9 mouse cellular contexts compared by ENCODE assay signal in the genomic region with DNA sequence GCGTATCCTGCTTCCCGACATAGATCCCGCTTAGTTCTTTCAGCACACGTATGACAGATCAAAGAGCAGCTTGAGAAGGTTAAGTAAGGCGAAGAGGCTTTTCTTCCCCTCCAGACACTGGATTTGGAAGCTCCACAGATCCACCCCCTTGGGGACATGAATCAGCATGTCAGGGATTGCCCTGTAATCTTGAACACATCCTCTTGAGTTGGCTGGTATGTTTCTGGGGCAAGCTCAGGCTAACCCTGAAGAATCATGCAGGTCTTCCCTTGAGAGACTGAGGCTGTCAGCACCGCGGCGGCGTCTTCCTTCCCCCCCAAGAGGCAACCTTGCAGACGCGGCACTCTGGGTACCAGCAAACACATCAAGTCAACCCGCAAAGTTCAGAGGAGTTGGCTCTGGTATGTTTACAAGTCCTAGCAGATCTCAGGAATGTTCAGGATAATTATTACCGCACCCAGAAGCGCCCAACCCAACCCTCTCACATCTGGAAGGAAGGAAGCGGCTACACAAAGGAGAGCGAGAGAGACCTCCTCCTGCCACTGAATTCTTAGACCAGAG. TPM values are rescaled to one million over a fixed set of nuclear protein-coding genes. Genes with fewer than 3 reads are reported as not detected.
DNase-seq lines count a peak whose midpoint lies in the region; ATAC-seq and TF ChIP-seq lines count a peak whose summit lies in the region.
"Had no signal": no experiment of that assay in that cellular context is flagged by ENCODE, and none has a peak within 500 bp of the region (broad histone marks: within the 10 kb centered on the region; RNA-seq: fewer than 3 reads in every experiment).

No protein-coding gene starts in this region.

- peaks cover 15% of the 10 kb centered on the region for H3K4me1 ChIP-seq in embryonic facial prominence, embryonic 15.5 days
- peaks cover 3% of the 10 kb centered on the region; the same call in 1 of the 2 replicates for H3K4me1 ChIP-seq in limb, embryonic 14.5 days (ENCODE audit: control insufficient read depth, insufficient read depth, low read length)
- peaks cover 27% of the 10 kb centered on the region for H3K4me1 ChIP-seq in neural tube, embryonic 15.5 days

- no peaks in the 10 kb centered on the region for H3K36me3 ChIP-seq in embryonic facial prominence, embryonic 15.5 days
- no peaks in the 10 kb centered on the region for H3K36me3 ChIP-seq in limb, embryonic 14.5 days (ENCODE audit: control insufficient read depth, insufficient read depth, low read length)
- H3K36me3 ChIP-seq in neural tube, embryonic 15.5 days, result no peaks in the 10 kb centered on the region

- H3K9me3 ChIP-seq in embryonic facial prominence, embryonic 15.5 days (replicated peaks), result no peaks in the 10 kb centered on the region
- no peaks in the 10 kb centered on the region for H3K9me3 ChIP-seq in limb, embryonic 14.5 days (ENCODE audit: control insufficient read depth, low read length)
- no peaks in the 10 kb centered on the region for H3K9me3 ChIP-seq in neural tube, embryonic 15.5 days (replicated peaks)

- ATAC-seq in embryonic facial prominence, embryonic 15.5 days (ENCODE audit: insufficient number of reproducible peaks, low FRiP score, low TSS enrichment, low read depth), result no peak
- no peak for ATAC-seq in limb, embryonic 14.5 days (ENCODE audit: low FRiP score, low read depth)
- ATAC-seq in neural tube, embryonic 15.5 days (ENCODE audit: low FRiP score), result no peak

- intact Hi-C loops in heart, postnatal 36 days (cut with DNase I), result loop anchor here (5.0 kb wide), 2 partner anchors 89 to 126 kb away; no protein-coding TSS in a partner anchor

- no peak overlapping the region; the same call in 1 of the 2 replicates for H3K9ac ChIP-seq in embryonic facial prominence, embryonic 15.5 days
- no peak overlapping the region for H3K9ac ChIP-seq in limb, embryonic 14.5 days (ENCODE audit: low read depth, low read length, severe bottlenecking)
- peak overlapping the region; percentile 66 for H3K9ac ChIP-seq in neural tube, embryonic 15.5 days (replicated peaks)

- 5% methylated on average over 16 of the region's 16 CpGs for WGBS in embryonic facial prominence, embryonic 15.5 days
- WGBS in limb, embryonic 14.5 days, result 5% methylated on average over 16 of the region's 16 CpGs
- 2% methylated on average over 16 of the region's 16 CpGs for WGBS in neural tube, embryonic 15.5 days

- peak overlapping the region; percentile 76 for H3K27ac ChIP-seq in embryonic facial prominence, embryonic 15.5 days (replicated peaks)
- no peak overlapping the region for H3K27ac ChIP-seq in limb, embryonic 14.5 days (replicated peaks; ENCODE audit: low read depth, low read length)
- peak overlapping the region; percentile 94 for H3K27ac ChIP-seq in neural tube, embryonic 15.5 days (replicated peaks)

- peak overlapping the region; percentile 86 for H3K4me2 ChIP-seq in embryonic facial prominence, embryonic 15.5 days (replicated peaks)
- H3K4me2 ChIP-seq in limb, embryonic 14.5 days (replicated peaks; ENCODE audit: low read depth, low read length, severe bottlenecking), result peak overlapping the region; percentile 98
- H3K4me2 ChIP-seq in neural tube, embryonic 15.5 days, result peak overlapping the region; percentile 75

- H3K4me3 ChIP-seq in embryonic facial prominence, embryonic 15.5 days (replicated peaks), result peak overlapping the region; percentile 59
- peak overlapping the region; percentile 65 for H3K4me3 ChIP-seq in limb, embryonic 14.5 days (replicated peaks; ENCODE audit: low read length)
- H3K4me3 ChIP-seq in neural tube, embryonic 15.5 days (replicated peaks), result peak overlapping the region; percentile 83

- H3K27me3 ChIP-seq in embryonic facial prominence, embryonic 15.5 days, result peaks cover 12% of the 10 kb centered on the region; the same call in 1 of the 2 replicates
- H3K27me3 ChIP-seq in limb, embryonic 14.5 days (ENCODE audit: control insufficient read depth, insufficient read depth, low read length), result peaks cover 14% of the 10 kb centered on the region; the same call in 1 of the 2 replicates
- H3K27me3 ChIP-seq in neural tube, embryonic 15.5 days (replicated peaks), result no peaks in the 10 kb centered on the region
- H3K27me3 ChIP-seq: CH12.LX had no signal

- DNase-seq in kidney, adult 18-20 months, result peak; percentile 3
- no peak for DNase-seq in kidney, adult 11 months
- DNase-seq in heart, postnatal 36 days, result peak; percentile 6 to 14
- DNase-seq in limb, embryonic 14.5 days (ENCODE audit: low spot score), result peak; percentile 51
- DNase-seq in adrenal gland, postnatal 4 days (ENCODE audit: low spot score in 2 of 2), result no peak
- no peak for DNase-seq in adrenal gland, adult 8-10 months

- no peak for TF ChIP-seq POLR2A in limb, embryonic 14.5 days (IDR thresholded peaks at IDR 0.05; ENCODE audit: borderline replicate concordance, extremely low read depth, insufficient read depth, insufficient read length)

RNA-seq across cellular contexts. Expression of a gene that starts 1.4 kb away (rescaled TPM):
- polyA plus RNA-seq in embryonic facial prominence, embryonic 15.5 days (2015; fragmentation: Nextera tagmentation; extraction: Ambion mirVana), result 16.3 and 17.8 TPM in 2 replicates
- total RNA-seq in heart, postnatal 36 days (2021), result 10 to 100 TPM; 16.2 to 19.7 TPM
- 13.5 and 13.9 TPM in 2 replicates for polyA plus RNA-seq in limb, embryonic 14.5 days (2012; rRNA removed)
- polyA plus RNA-seq in limb, embryonic 14.5 days (2014; fragmentation: Nextera tagmentation; extraction: Ambion mirVana), result 14.1 and 14.8 TPM in 2 replicates
- polyA plus RNA-seq in neural tube, embryonic 15.5 days (2015; fragmentation: Nextera tagmentation; extraction: Ambion mirVana), result 19.8 and 20.0 TPM in 2 replicates
- 10 to 100 TPM; 34.4 to 41.6 TPM for total RNA-seq in adrenal gland, postnatal 4 days (2021)
- total RNA-seq in adrenal gland, adult 8-10 months (2022), result 10 to 100 TPM; 19.7 to 35.2 (median 26.5) TPM

Comparison
In these comparisons a context has a peak if more than half of its experiments do, and no peak if none do; other contexts are left out.
1. DNase-seq: peak in kidney, adult 18-20 months (single experiment), heart, postnatal 36 days (2 of 2) and limb, embryonic 14.5 days (single experiment); none in kidney, adult 11 months (single experiment), adrenal gland, postnatal 4 days (0 of 2) and adrenal gland, adult 8-10 months (single experiment).
2. Peak in every context shown above with its lines, with median percentiles within 50 percentile points of each other: H3K4me2 ChIP-seq and H3K4me3 ChIP-seq.